Mouse (Mus musculus) heart, adult 11 months (tissue): ENCODE results near the gene Glt1d1.

ENCODE experiments used
- DNase-seq: peaks from one replicate; pipeline ENCODE4 v3.0.0; 2022

Glt1d1 gene

DNA sequence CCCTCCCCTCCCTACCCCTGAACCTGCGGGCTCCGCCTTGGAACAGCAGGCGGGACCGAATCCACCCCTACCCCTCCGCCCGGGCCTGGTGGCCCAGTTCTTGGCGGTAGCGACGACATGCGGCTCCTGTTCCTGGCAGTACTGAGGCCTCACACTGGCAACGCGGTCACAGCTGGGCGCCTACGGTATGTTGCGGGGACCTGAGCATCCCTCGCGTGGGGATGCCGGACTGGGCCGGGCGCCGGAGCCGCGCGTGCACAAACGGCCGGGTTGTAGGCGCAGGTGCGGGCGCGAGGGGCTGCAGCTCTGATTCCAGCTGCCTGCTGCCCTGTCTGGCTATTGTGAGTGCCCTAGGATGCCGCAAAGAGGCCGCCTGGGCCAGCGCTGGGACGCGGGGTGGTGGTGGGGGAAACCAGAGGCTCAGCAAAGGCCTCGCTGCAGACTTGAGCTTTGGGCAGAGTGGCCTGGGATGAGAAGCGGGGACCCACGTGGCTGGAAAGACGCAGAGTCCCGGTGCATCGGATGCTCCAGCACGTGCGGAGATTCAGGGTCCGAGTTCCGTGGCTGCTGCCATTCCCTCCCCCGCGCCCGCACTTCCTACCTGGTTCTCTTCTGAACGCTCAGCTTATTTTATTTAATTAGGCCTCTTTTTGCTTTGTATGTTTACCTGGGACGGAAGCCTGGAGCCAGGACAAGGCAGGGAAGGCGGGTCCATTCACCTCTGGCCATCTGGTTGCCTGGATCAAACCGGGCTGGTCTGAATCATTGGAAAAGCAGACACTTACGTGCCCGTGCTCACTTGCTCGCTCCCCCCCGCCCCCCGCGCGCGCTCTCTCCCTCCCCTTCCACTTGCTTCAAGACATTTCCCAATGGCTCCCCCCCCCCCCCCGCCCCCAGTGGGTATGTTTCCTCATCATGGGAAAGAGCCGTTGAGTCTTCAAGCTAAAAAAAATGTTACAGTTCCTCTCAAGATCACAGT is at the start of gene Glt1d1, which contains the start of gene Slc15a4:
Gene Glt1d1 (plus strand): TSS at position 96 of the 979 bp plus-strand sequence.
Gene Slc15a4 (minus strand): TSS at position 731 of the 979 bp plus-strand sequence.
- DNase-seq: no peak

DNA sequence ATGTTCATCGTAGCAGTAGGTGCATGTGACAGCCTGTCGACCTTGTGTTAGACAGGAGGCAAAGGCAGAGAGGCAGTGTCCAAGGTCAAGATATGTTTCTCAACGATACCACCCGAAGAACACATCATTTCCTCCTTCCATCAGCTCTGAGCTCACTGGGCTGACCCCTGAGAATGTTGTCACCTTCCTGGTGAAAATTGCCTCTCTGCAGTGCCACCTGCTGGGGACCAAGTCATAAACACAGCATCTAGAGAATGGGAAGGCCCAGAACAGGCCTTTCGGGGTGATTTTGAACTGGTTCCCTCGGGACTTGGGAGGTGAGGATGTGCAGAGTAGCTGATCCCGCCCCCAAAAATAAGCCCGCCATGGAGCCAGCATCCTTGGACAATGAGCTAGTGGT is 48.4 kb upstream of the Glt1d1 start:
- DNase-seq: no peak

GRCm38 (mm10) chr5:127587854-127588253 is 44.2 kb upstream of the Glt1d1 start:
- DNase-seq: no peak

- no peak for DNase-seq
Measured at GRCm38 (mm10) chr5:127592406-127592805, 39.7 kb upstream of the Glt1d1 start.

DNA sequence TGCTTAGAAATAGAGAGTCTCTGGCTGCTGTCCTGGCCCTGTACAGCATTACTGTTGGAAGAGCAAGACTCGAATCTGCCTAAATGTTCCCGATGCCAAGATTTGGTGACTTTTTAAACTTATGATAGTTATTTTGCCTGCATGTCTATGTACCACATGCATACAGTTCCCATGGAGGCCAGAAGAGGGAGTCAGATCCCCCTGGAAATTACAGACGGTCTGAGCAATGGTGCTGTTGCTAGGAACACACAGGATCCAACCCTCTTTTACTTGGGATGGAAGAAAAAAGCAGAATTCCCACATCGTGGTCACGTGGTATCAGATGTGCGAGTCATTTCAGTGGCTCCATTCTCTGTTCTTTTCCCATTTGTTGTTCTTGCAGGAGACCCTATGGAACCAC is 39.2 kb upstream of the Glt1d1 start:
- no peak for DNase-seq

DNA sequence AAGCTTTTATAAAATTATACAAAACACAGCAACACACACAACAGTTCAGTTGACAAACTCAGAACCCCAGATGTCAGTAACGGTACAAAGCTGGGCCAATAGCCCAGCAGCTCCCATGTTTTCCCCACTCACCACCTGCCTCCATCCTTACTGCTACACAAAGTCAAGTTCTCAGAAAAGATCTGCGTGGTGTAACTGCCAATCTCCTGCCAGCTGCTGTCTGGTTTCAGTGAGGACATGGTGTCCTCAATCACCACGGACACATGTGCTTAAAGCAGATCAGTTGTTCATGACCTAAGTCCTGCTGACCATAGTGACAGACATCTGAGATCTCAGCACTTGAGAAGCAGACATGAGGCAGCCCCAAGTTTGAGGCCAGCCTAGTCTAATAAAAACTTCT is 36.4 kb upstream of the Glt1d1 start:
- DNase-seq: no peak

GRCm38 (mm10) chr5:127596862-127597261 is 35.2 kb upstream of the Glt1d1 start:
- no peak for DNase-seq

DNA sequence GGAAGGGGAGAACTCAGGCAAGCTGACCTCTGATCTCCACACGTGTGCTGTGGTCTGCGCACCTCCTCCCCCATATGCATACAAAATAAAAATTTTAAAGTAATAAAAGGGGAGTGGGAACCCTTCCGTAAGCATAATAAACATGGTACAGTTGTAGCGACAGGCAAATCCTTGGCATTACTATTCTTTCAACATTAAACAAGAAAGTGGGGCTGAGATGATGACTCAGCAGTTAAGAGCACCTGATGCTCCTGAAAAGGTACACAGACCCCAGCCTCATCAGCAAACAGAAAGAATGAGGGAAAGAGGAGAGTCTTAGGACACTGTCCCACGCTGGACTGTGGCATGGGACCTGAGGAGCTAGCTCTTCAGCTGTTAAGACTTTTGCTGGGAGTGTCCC is 29.1 kb upstream of the Glt1d1 start:
- DNase-seq: no peak

DNA sequence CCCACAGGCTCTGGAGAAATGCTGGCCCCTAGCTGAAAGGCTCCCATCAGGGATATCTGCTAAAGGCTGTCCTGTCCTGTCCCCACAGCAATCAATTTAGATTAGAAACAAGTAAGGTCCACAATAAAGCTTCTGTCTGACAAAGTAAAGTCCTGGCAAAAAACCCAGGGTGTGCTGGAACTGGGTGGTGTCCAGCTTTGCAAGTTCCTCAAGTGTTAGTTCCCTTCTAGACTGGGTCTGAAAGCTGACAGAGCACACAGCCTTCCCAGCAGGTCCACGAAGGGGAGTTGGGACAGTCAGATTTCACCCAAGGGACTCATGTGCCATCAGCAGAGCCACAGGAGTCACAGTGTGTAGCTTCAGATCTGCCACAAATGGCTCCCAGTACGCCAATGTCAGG is 24.6 kb upstream of the Glt1d1 start:
- peak; percentile 94 for DNase-seq

DNA sequence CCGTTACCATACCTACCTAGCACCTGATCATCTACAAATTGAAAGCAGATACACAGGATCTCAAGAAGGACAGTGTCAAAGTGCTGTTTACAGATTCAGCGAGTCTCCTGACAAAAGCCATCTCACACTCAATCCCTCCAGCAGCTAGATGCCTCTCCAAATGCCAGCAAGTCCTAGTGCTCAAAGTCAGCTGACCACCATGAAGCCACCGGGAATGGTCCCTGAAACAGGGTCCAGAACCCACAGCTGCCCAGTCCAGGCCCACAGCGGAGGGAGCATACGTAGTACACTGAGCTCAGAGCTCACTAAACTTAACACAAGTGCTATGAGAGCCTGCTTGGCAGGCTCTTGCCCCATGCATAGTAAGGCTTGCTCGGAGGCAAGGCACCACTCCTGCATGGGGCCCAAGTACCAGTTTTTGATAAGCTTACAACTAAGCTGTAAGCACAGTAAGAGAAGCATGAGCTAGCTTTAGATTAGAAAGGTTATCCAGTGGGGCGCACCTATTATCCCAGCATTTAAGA is 22.8 kb upstream of the Glt1d1 start:
- peak; percentile 92 for DNase-seq

- peak; percentile 99 for DNase-seq
Measured at GRCm38 (mm10) chr5:127610787-127611509, 21.1 kb upstream of the Glt1d1 start.

DNA sequence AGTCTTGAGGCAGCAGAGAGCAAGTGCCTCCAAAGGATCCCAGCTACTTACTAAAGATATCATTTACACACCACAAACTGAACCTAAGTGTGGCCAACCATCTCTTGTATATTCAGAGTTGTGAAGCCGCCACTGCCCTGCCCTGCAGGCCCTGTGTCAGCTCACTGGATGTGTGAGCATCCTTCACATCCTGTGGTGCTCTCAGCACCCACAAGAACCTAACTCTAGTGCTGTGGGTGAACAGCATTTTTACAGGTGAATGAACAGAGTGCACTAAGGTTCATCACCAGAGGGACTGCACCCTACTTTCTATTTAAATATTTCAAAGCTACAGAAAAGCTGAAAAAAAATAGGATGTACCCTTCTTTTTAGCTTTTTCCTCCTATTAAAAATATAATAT is 20.2 kb upstream of the Glt1d1 start:
- peak; percentile 87 for DNase-seq

GRCm38 (mm10) chr5:127612397-127612796 is 19.7 kb upstream of the Glt1d1 start:
- peak; percentile 83 for DNase-seq

DNA sequence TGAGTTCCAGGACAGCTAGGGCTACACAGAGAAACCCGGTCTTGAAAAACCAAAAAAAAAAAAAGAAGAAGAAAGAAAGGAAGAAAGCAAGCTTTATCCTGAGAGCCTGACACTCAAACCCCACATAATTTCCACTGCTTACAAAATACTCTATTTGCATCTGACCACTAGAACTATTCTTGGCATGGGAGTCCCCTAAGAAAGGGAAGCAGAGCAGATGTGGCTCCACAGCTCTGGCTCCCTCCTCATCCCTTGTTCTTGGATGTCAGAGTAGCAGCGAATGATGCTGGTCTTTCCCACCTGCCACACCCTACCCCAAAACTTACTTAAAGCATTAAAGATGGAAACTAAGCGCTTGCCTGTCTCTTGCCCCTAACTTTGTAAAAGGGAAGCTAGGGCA is 16.6 kb upstream of the Glt1d1 start:
- DNase-seq: peak; percentile 94

DNA sequence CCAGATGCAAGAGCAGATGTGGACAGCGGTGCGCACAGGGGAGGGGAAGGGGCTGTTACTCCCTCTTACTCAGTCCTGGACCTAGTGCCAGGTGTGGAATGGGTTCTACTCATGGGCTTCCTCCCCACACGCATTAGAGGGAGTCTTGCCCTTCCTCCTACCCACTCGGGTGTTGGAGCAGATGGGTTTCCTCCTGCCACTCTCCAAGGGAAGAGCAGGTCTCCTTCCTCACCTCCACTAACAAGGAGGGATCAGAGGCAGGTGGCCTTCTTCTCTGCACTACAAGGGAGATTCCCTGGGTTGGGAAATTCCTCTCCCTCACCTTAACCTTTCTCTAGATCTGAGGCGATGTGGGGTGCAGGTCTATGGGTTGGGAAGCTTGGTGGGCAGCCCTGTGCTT is 15.9 kb upstream of the Glt1d1 start:
- peak; percentile 92 for DNase-seq

DNA sequence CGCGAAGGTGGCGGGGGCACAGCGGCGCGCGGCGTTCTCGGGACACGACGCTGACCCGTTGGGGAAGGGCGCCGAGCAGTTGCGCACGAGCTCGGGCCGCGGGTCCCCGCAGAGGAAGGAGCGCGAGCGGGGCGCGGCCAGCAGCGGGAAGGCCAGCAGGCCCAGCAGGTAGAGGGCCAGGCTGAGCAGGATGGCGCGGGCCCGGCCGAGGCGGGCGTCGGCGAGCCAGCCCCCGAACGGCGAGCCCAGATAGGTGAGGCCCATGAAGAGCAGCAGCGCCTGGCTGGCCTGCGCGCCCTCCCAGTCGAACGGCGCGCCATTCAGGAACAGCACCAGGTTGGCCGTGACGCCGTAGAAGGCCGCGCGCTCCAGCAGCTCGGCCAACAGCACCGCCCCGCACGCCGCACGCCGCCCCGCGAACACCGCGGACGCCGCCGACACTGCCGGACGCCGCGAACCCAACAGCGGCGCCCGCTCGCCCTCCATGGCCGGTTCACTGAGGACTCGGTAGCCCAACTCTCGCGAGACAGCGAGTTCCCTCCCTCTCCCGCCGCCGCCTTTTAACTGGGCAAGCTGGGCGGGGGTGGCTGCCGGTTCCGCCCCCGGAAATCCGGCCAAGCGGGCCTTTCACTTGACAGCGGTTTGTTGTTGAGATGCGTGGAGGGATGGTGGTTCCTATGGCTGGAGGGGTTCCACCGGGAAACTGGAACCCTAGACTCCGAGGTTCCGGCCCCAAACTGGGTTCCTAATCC is 15.0 kb upstream of the Glt1d1 start:
- peak; percentile 100 for DNase-seq

DNA sequence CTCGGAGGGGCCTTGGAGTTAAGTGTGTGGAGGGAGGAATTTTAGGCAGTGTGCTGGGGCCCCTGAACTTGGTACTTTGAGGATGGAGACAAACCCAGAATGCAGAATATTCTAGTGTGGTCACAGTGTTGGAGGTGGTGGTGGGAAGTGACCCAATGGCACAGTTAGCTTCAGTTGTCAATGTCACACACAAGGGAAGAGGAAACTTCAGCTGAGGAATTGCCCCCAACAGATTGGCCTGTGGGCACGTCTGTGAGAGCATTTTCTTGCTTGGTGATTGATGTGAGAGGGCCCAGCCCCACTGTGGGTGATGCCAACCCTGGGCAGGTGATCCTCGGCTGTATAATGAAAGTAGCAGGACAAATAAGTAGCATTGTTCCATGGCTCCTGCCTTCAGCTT is 13.2 kb upstream of the Glt1d1 start:
- DNase-seq: peak; percentile 79

DNA sequence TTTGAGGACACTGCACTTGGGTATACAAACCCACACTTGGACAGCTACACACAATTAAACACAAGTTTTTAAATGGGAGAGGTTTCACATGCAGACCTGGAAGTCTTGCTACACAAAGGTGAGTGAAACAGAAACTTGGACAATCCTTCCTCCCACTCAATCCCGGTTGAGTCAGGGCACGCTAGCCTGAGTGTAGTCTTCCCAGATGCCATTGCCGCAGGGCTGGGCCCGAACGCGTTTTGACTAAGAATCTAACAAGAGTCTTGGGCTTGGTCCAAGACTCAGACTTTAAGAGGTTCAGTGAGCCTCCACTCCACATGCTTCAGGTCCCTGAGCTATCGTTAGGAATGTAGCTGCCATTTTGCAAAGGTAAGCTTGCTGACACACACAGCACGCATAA is 11.7 kb upstream of the Glt1d1 start:
- no peak for DNase-seq

- peak; percentile 91 for DNase-seq
Measured at GRCm38 (mm10) chr5:127621108-127621507, 11.0 kb upstream of the Glt1d1 start.

- peak; percentile 76 for DNase-seq
Measured at GRCm38 (mm10) chr5:127624427-127625213, 7.4 kb upstream of the Glt1d1 start.

DNA sequence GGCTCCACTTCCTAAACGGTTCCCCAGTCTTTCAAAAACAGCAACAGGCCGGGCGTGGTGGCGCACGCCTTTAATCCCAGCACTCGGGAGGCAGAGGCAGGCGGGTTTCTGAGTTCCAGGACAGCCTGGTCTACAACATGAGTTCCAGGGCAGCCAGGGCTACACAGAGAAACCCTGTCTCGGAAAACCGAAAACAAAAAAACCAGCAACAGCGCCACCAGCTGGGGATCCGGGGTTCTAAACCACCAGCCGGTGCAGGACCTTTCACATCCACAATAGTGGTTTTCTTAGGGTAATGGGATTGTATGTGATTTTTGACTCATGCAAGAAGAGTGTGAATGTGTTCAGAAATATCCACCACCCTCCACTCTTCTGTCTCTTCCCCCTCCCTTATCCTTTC is 4.8 kb upstream of the Glt1d1 start:
- DNase-seq: no peak

GRCm38 (mm10) chr5:127631671-127632070 is 391 bp upstream of the Glt1d1 start:
- DNase-seq: no peak
